Mouse (Mus musculus) splenic B cell, adult 2 months (primary cell): ENCODE measurements around the gene Ptgr1.
A peak's percentile ranks its signal among the peaks of the same experiment; 100 is the strongest.

ENCODE experiments used
- DNase-seq: peaks from one replicate; pipeline ENCODE4 v3.0.0-alpha.2; 2011; ENCODE audit warnings: low read depth, low spot score
- H3K27me3 ChIP-seq: 2 replicates; pipeline ENCODE4 v1.6.1; 2012; ENCODE audit warnings: mild to moderate bottlenecking, low read length, moderate library complexity, mixed read lengths; ENCODE audit not compliant: control insufficient read depth, poor library complexity, insufficient read depth, severe bottlenecking
- H3K36me3 ChIP-seq: 2 replicates; pipeline ENCODE4 v1.6.1; 2012; ENCODE audit warnings: mild to moderate bottlenecking, low read length, moderate library complexity, mixed read lengths; ENCODE audit not compliant: control insufficient read depth, poor library complexity, insufficient read depth, severe bottlenecking

Gene Ptgr1

GRCm38 (mm10) chr4:58986540-58987190, at the start of gene Ptgr1:
TSS of gene Ptgr1 (minus strand) at chr4:58987119.
- H3K27me3 ChIP-seq: no peaks in the 10 kb centered on the region
- DNase-seq: peak; percentile 82
- H3K36me3 ChIP-seq: no peaks in the 10 kb centered on the region

GRCm38 (mm10) chr4:59035786-59036350, 48.9 kb upstream of the Ptgr1 start:
- H3K36me3 ChIP-seq: peaks cover 1% of the 10 kb centered on the region; the same call in 1 of the 2 replicates
- H3K27me3 ChIP-seq: no peaks in the 10 kb centered on the region
- DNase-seq: no peak

GRCm38 (mm10) chr4:59034918-59035785, 48.2 kb upstream of the Ptgr1 start, which contains the start of gene Gng10:
TSS of gene Gng10 (plus strand) at chr4:59035088.
- DNase-seq: peak; percentile 66
- Histone ChIP-seq H3K36me3 (peaks cover 1% of the 10 kb centered on the region; the same call in 1 of the 2 replicates), H3K27me3 (no peaks in the 10 kb centered on the region)

- DNase-seq: peak; percentile 9
- no peaks in the 10 kb centered on the region for H3K27me3 ChIP-seq
- peaks cover 1% of the 10 kb centered on the region; the same call in 1 of the 2 replicates for H3K36me3 ChIP-seq
Observed at GRCm38 (mm10) chr4:59034325-59034917, 47.5 kb upstream of the Ptgr1 start.

GRCm38 (mm10) chr4:59016922-59017321, 30.0 kb upstream of the Ptgr1 start:
- H3K27me3 ChIP-seq: no peaks in the 10 kb centered on the region; the same call in 1 of the 2 replicates
- H3K36me3 ChIP-seq: peaks cover 4% of the 10 kb centered on the region
- DNase-seq: no peak

GRCm38 (mm10) chr4:59015181-59015580, 28.3 kb upstream of the Ptgr1 start:
- DNase-seq: no peak
- Histone ChIP-seq H3K27me3 (no peaks in the 10 kb centered on the region; the same call in none of the 2 replicates), H3K36me3 (peaks cover 2% of the 10 kb centered on the region)

- H3K27me3 ChIP-seq: no peaks in the 10 kb centered on the region; the same call in none of the 2 replicates
Observed at GRCm38 (mm10) chr4:59011446-59011845, 24.5 kb upstream of the Ptgr1 start.

GRCm38 (mm10) chr4:59009696-59010095, 22.8 kb upstream of the Ptgr1 start:
- no peaks in the 10 kb centered on the region; the same call in 1 of the 2 replicates for H3K36me3 ChIP-seq
- peak; percentile 34 for DNase-seq
- H3K27me3 ChIP-seq: no peaks in the 10 kb centered on the region; the same call in none of the 2 replicates

More at GRCm38 (mm10) chr4:59011446-59011845, 24.5 kb upstream of the Ptgr1 start:
- DNase-seq: no peak
- no peaks in the 10 kb centered on the region; the same call in 1 of the 2 replicates for H3K36me3 ChIP-seq

- no peaks in the 10 kb centered on the region; the same call in none of the 2 replicates for H3K27me3 ChIP-seq
- H3K36me3 ChIP-seq: no peaks in the 10 kb centered on the region; the same call in 1 of the 2 replicates
- peak; percentile 62 for DNase-seq
Observed at GRCm38 (mm10) chr4:59009186-59009585, 22.3 kb upstream of the Ptgr1 start.

GRCm38 (mm10) chr4:59007974-59008373, 21.1 kb upstream of the Ptgr1 start:
- Histone ChIP-seq H3K36me3 (no peaks in the 10 kb centered on the region), H3K27me3 (no peaks in the 10 kb centered on the region; the same call in 1 of the 2 replicates)

GRCm38 (mm10) chr4:59007016-59007415, 20.1 kb upstream of the Ptgr1 start:
- no peaks in the 10 kb centered on the region for H3K36me3 ChIP-seq
- no peak for DNase-seq
- H3K27me3 ChIP-seq: no peaks in the 10 kb centered on the region; the same call in 1 of the 2 replicates

More at GRCm38 (mm10) chr4:59007974-59008373, 21.1 kb upstream of the Ptgr1 start:
- DNase-seq: no peak

- DNase-seq: no peak
- Histone ChIP-seq H3K27me3 (no peaks in the 10 kb centered on the region; the same call in 1 of the 2 replicates), H3K36me3 (no peaks in the 10 kb centered on the region)
Observed at GRCm38 (mm10) chr4:59006211-59006610, 19.3 kb upstream of the Ptgr1 start.

GRCm38 (mm10) chr4:59003806-59004200, 16.9 kb upstream of the Ptgr1 start:
- Histone ChIP-seq H3K27me3 (no peaks in the 10 kb centered on the region), H3K36me3 (no peaks in the 10 kb centered on the region)
- no peak for DNase-seq
